Mouse (Mus musculus) neural tube, embryonic 11.5 days (tissue): ENCODE results near the gene Grik3. TPM values are rescaled to one million over a fixed set of nuclear protein-coding genes. Genes with fewer than 3 reads are reported as not detected.

Experiments
- ATAC-seq: fragments of 200-750 bp; cut with Nextera tagmentation; 2 replicates; pipeline ENCODE4 v1.8.0; 2017; ENCODE audit warnings: moderate number of reproducible peaks, mild to moderate bottlenecking, moderate TSS enrichment, moderate library complexity; ENCODE audit not compliant: insufficient read depth, low FRiP score, low TSS enrichment
- DNase-seq: peaks from one replicate; pipeline ENCODE4 v3.0.0-alpha.2; 2015; ENCODE audit warnings: low spot score
- H3K27ac ChIP-seq: fragments of 300-500 bp; sonication (generic); 2 replicates; pipeline ENCODE4 v1.5.1; 2014; ENCODE audit warnings: low read depth, mild to moderate bottlenecking, low read length
- H3K27me3 ChIP-seq: fragments of 300-500 bp; sonication (generic); 2 replicates; pipeline ENCODE4 v1.6.1; 2014; ENCODE audit warnings: mild to moderate bottlenecking, low read length, mixed read lengths; ENCODE audit not compliant: control insufficient read depth, insufficient read depth
- H3K36me3 ChIP-seq: fragments of 300-500 bp; sonication (generic); 2 replicates; pipeline ENCODE4 v1.6.1; 2014; ENCODE audit warnings: mild to moderate bottlenecking, low read length, moderate library complexity, mixed read lengths; ENCODE audit not compliant: control insufficient read depth, insufficient read depth
- H3K4me1 ChIP-seq: fragments of 300-500 bp; sonication (generic); 2 replicates; pipeline ENCODE4 v1.6.1; 2014; ENCODE audit warnings: low read length, mixed read lengths; ENCODE audit not compliant: control insufficient read depth, insufficient read depth
- H3K4me2 ChIP-seq: fragments of 300-500 bp; sonication (generic); 2 replicates; pipeline ENCODE4 v1.6.1; 2014; ENCODE audit warnings: low read depth, mild to moderate bottlenecking, moderate library complexity
- H3K4me3 ChIP-seq: fragments of 300-500 bp; sonication (generic); 2 replicates; pipeline ENCODE4 v1.5.1; 2014; ENCODE audit warnings: low read depth, low read length
- H3K9ac ChIP-seq: fragments of 300-500 bp; sonication (generic); 2 replicates; pipeline ENCODE4 v1.6.1; 2014; ENCODE audit warnings: mild to moderate bottlenecking, low read length
- H3K9me3 ChIP-seq: fragments of 300-500 bp; sonication (generic); 2 replicates; pipeline ENCODE4 v1.6.1; 2016; ENCODE audit warnings: low read length; ENCODE audit not compliant: control insufficient read depth
- WGBS: fragments of 180-500 bp; shearing (Covaris S2); extraction: QIAGEN DNeasy Blood & Tissue Kit; methylation state at CpG from one replicate; pipeline ENCODE4 v1.1.7; 2014; 5-methylcytosine and 5-hydroxymethylcytosine counted together
- polyA plus RNA-seq: library from polyadenylated mRNA; unstranded; fragments of >200 nt; fragmentation: Nextera tagmentation; extraction: Ambion mirVana; gene quantifications from 2 replicates; pipeline ENCODE4 v1.2.1, GENCODE M21; 2014

Grik3 gene
- polyA plus RNA-seq, 1 experiment from 2014 or later: 1.3 TPM

- Histone ChIP-seq H3K36me3 (no peaks in the 10 kb centered on the region), H3K27me3 (no peaks in the 10 kb centered on the region), H3K9ac (no peak overlapping the region), H3K27ac (no peak overlapping the region), H3K9me3 (no peaks in the 10 kb centered on the region), H3K4me2 (no peak overlapping the region), H3K4me1 (no peaks in the 10 kb centered on the region), H3K4me3 (no peak overlapping the region)
- no peak for DNase-seq
- WGBS: 49% methylated on average over 11 of the region's 11 CpGs
- ATAC-seq: no peak
These were observed 20.7 kb upstream of the Grik3 start for GRCm38 (mm10) chr4:125469711-125470372.

DNA sequence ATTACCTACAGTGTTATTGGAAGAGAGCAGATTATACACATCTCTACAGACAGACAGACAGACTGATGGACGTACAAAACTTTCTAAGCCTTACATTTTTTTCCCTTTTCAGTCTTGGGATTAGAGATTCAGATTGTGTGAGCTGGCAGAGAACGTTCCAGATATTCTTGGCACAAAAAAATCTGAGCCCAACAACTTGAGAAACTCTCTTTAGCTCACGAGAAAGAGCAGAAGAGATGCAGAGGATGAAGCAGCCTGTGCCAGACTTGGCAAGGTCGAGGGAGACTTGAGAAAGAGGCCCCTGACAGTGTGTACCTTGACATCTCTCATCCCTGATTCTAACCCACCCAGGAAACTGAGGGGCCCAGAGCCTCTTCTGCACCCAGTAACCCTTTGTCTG lies 15.6 kb upstream of the Grik3 start:
- Histone ChIP-seq H3K27me3 (0 out of 2 replicates have a peak, but pooled peaks cover 2% of the 10 kb centered on the region), H3K36me3 (no peaks in the 10 kb centered on the region), H3K27ac (no peak overlapping the region), H3K4me3 (no peak overlapping the region), H3K9ac (no peak overlapping the region), H3K9me3 (no peaks in the 10 kb centered on the region), H3K4me2 (no peak overlapping the region), H3K4me1 (no peaks in the 10 kb centered on the region)
- no peak for ATAC-seq
- 75% methylated on average over 4 of the region's 4 CpGs for WGBS
- no peak for DNase-seq

DNA sequence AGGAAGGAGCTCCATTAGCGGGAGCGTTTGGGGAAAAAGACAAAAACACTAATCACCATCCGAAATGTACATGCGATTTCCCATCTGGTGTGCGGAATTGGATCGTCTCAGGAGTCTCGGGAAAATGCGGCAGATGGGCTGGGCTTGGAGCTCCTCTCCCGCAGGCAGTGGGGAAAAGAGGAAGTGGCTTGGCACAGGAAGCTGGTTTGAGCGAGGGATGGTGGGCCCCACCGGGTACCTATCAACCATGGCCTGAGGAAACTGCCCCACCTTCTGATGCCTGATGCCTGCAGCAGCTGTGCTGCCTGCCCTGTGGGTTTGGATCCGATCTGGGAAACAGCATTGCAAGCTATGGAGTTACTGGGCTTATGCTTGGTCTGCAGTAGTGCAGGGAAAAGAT lies 12.4 kb upstream of the Grik3 start:
- no peaks in the 10 kb centered on the region for H3K36me3 ChIP-seq
- H3K9ac ChIP-seq: no peak overlapping the region
- H3K4me2 ChIP-seq: no peak overlapping the region
- ATAC-seq (no peak), DNase-seq (peak; percentile 26)
- H3K4me3 ChIP-seq: no peak overlapping the region
- 29% methylated on average over 12 of the region's 12 CpGs for WGBS
- H3K4me1 ChIP-seq: no peaks in the 10 kb centered on the region
- no peak overlapping the region for H3K27ac ChIP-seq
- no peaks in the 10 kb centered on the region for H3K9me3 ChIP-seq
- H3K27me3 ChIP-seq: peaks cover 4% of the 10 kb centered on the region; the same call in 1 of the 2 replicates

DNA sequence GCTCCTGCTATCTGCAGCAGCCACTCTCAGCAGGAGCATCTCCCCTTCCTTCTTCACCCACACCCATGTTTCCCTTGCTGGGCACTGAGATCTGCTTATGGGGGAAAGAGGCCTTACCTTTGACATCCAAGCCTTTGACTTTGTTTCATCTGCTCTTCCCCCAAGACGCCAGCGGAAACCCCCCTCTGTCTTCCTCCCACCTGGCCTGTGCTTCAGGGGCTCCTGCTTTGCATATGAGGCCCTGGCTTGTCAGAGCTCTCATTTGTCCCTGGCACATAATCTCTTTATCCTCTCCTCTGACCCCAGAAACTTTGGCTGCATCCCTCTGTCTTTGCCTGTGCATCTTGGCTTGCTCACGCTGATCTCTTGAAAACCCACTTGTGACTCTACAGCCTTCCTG lies 9.2 kb upstream of the Grik3 start:
- no peak overlapping the region for H3K27ac ChIP-seq
- peaks cover 6% of the 10 kb centered on the region; the same call in 1 of the 2 replicates for H3K4me1 ChIP-seq
- no peaks in the 10 kb centered on the region for H3K9me3 ChIP-seq
- H3K4me3 ChIP-seq: no peak overlapping the region
- ATAC-seq (no peak), DNase-seq (no peak)
- no peaks in the 10 kb centered on the region for H3K36me3 ChIP-seq
- no peak overlapping the region for H3K4me2 ChIP-seq
- H3K27me3 ChIP-seq: peaks cover 24% of the 10 kb centered on the region
- no peak overlapping the region for H3K9ac ChIP-seq
- 32% methylated on average over 3 of the region's 3 CpGs for WGBS

DNA sequence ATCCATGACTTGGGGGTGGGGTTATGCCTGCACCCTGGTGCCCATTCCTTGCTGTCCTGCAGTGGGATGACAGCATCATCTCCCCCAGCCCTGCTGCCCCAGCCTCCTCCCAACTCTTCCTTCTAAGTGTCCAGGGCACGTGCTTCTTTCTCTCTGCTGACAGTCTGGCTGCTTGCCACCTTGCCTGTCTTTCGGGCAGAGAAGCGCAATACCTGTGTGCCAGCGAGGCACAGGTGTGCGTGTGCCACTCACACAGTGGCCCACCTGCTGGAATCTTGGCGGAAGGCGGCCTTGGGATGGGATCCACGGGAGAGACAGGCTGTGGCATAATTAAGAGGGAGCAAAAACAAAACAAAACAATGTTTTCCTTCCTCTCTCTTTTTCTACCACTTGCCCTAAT lies 6.4 kb upstream of the Grik3 start:
- peaks cover 26% of the 10 kb centered on the region for H3K4me1 ChIP-seq
- H3K9ac ChIP-seq: no peak overlapping the region
- no peaks in the 10 kb centered on the region for H3K36me3 ChIP-seq
- peaks cover 48% of the 10 kb centered on the region for H3K27me3 ChIP-seq
- no peak overlapping the region for H3K4me3 ChIP-seq
- H3K9me3 ChIP-seq: no peaks in the 10 kb centered on the region
- H3K27ac ChIP-seq: no peak overlapping the region
- no peak overlapping the region for H3K4me2 ChIP-seq
- WGBS: 37% methylated on average over 8 of the region's 8 CpGs
- ATAC-seq (no peak), DNase-seq (no peak)

- DNase-seq: peak; percentile 22
These were observed 4.9 kb upstream of the Grik3 start for GRCm38 (mm10) chr4:125485416-125486239.

DNA sequence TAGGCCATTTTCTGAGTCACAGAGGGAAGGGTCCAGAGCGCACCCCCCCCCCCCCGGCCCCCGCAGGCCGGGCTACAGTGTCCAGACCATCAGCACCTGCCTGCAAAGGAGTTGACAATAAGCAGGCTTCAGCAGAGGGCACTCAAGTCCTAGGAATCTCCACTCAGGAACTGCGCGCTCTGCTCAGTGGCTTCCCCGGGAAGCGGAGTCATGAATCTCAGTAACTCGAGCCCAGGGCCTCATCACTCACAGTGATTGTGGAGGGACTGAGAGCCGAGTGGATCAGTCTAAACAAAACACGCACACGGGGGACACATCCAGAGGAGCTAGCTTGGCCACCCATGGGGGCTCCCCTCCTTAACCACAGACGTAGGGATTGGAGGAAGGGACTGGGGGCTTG lies 3.9 kb upstream of the Grik3 start:
- peaks cover 68% of the 10 kb centered on the region for H3K27me3 ChIP-seq
- no peak overlapping the region for H3K9ac ChIP-seq
- H3K4me3 ChIP-seq: no peak overlapping the region
- WGBS: 2% methylated on average over 13 of the region's 13 CpGs
- H3K4me2 ChIP-seq: peak overlapping the region; percentile 1; the same call in 1 of the 2 replicates
- H3K4me1 ChIP-seq: peaks cover 42% of the 10 kb centered on the region
- ATAC-seq (peak; percentile 35), DNase-seq (peak; percentile 67)
- H3K27ac ChIP-seq: no peak overlapping the region
- no peaks in the 10 kb centered on the region for H3K9me3 ChIP-seq
- H3K36me3 ChIP-seq: no peaks in the 10 kb centered on the region

More at GRCm38 (mm10) chr4:125485416-125486239, 4.9 kb upstream of the Grik3 start:
- Histone ChIP-seq H3K27me3 (peaks cover 60% of the 10 kb centered on the region), H3K36me3 (no peaks in the 10 kb centered on the region), H3K4me1 (peaks cover 33% of the 10 kb centered on the region), H3K4me3 (no peak overlapping the region), H3K9me3 (no peaks in the 10 kb centered on the region), H3K9ac (no peak overlapping the region), H3K4me2 (no peak overlapping the region), H3K27ac (no peak overlapping the region)
- 31% methylated on average over 15 of the region's 15 CpGs for WGBS
- ATAC-seq: no peak

GRCm38 (mm10) chr4:125487031-125487430 lies 3.5 kb upstream of the Grik3 start:
- DNase-seq (peak; percentile 49), ATAC-seq (peak; percentile 26; the same call in 1 of the 2 replicates)
- Histone ChIP-seq H3K27ac (no peak overlapping the region), H3K36me3 (no peaks in the 10 kb centered on the region), H3K9ac (no peak overlapping the region), H3K9me3 (no peaks in the 10 kb centered on the region), H3K27me3 (peaks cover 72% of the 10 kb centered on the region), H3K4me1 (peaks cover 44% of the 10 kb centered on the region), H3K4me2 (peak overlapping the region; percentile 1; the same call in 1 of the 2 replicates), H3K4me3 (no peak overlapping the region)
- 3% methylated on average over 7 of the region's 7 CpGs for WGBS
